Mouse (Mus musculus) kidney, embryonic 16.5 days (tissue): Measurements from ENCODE around the gene Ccl11. TPM values are rescaled to one million over a fixed set of nuclear protein-coding genes. Genes with fewer than 3 reads are reported as not detected.

ENCODE experiments used
- polyA plus RNA-seq: library from polyadenylated mRNA; unstranded; fragments of >200 nt; fragmentation: Nextera tagmentation; extraction: Ambion mirVana; gene quantifications from 2 replicates; pipeline ENCODE4 v1.2.1, GENCODE M21; 2015

Ccl11 gene
- polyA plus RNA-seq, 1 experiment from 2014 or later = 14.7 TPM

Other genes with a start within 250 kb of the Ccl11 start
- gene 5530401A14Rik, start 197.2 kb upstream of the Ccl11 start, polyA plus RNA-seq = not detected in 2 replicates
- gene Asic2, start 89.4 kb upstream of the Ccl11 start, polyA plus RNA-seq = 2.8 and 3.6 TPM in 2 replicates
- 1.7 and 2.7 TPM in 2 replicates for gene Ccl2, start 22.3 kb upstream of the Ccl11 start, polyA plus RNA-seq
- gene Gm17268, start 19.3 kb upstream of the Ccl11 start, polyA plus RNA-seq = not detected in 2 replicates
- gene Ccl7, start 12.1 kb upstream of the Ccl11 start, polyA plus RNA-seq = 0.84 and 1.8 TPM in 2 replicates
- 2.2 and 2.3 TPM in 2 replicates for gene Ccl12, start 44.0 kb downstream of the Ccl11 start, polyA plus RNA-seq
- not detected in 2 replicates for gene Ccl8, start 57.4 kb downstream of the Ccl11 start, polyA plus RNA-seq
- not detected in 2 replicates for gene Ccl1, start 247.9 kb downstream of the Ccl11 start, polyA plus RNA-seq